Mouse (Mus musculus) lung, embryonic 15.5 days (tissue): ENCODE data around the gene Tinagl1. TPM values are rescaled to one million over a fixed set of nuclear protein-coding genes. Genes with fewer than 3 reads are reported as not detected.

ENCODE experiments used
- ATAC-seq: fragments of 200-750 bp; cut with Nextera tagmentation; 2 replicates; pipeline ENCODE4 v1.8.0; 2017; ENCODE audit warnings: moderate number of reproducible peaks, borderline replicate concordance; ENCODE audit not compliant: low FRiP score, low TSS enrichment; ENCODE audit errors: extremely low read depth
- H3K27ac ChIP-seq: fragments of 300-500 bp; sonication (generic); 2 replicates; pipeline ENCODE4 v1.5.1; 2015; ENCODE audit warnings: moderate library complexity, mild to moderate bottlenecking, inconsistent platforms
- H3K27me3 ChIP-seq: fragments of 300-500 bp; sonication (generic); 2 replicates; pipeline ENCODE4 v1.6.1; 2015; ENCODE audit warnings: inconsistent platforms
- H3K36me3 ChIP-seq: fragments of 300-500 bp; sonication (generic); 2 replicates; pipeline ENCODE4 v1.6.1; 2015; ENCODE audit warnings: inconsistent platforms
- H3K4me1 ChIP-seq: fragments of 300-500 bp; sonication (generic); 2 replicates; pipeline ENCODE4 v1.6.1; 2015; ENCODE audit warnings: inconsistent platforms
- H3K4me2 ChIP-seq: fragments of 300-500 bp; sonication (generic); 2 replicates; pipeline ENCODE4 v1.6.1; 2015; ENCODE audit warnings: inconsistent platforms, mild to moderate bottlenecking, moderate library complexity
- H3K4me3 ChIP-seq: fragments of 300-500 bp; sonication (generic); 2 replicates; pipeline ENCODE4 v1.5.1; 2015; ENCODE audit warnings: mild to moderate bottlenecking, inconsistent platforms
- H3K9ac ChIP-seq: fragments of 300-500 bp; sonication (generic); 2 replicates; pipeline ENCODE4 v1.6.1; 2015; ENCODE audit warnings: inconsistent platforms
- H3K9me3 ChIP-seq: fragments of 300-500 bp; sonication (generic); 2 replicates; pipeline ENCODE4 v1.6.1; 2016; ENCODE audit warnings: inconsistent platforms
- WGBS: fragments of 180-500 bp; shearing (Covaris S2); methylation state at CpG from one replicate; pipeline ENCODE4 v1.1.7; 2015; 5-methylcytosine and 5-hydroxymethylcytosine counted together
- polyA plus RNA-seq: library from polyadenylated mRNA; unstranded; fragments of >200 nt; fragmentation: Nextera tagmentation; extraction: Ambion mirVana; gene quantifications from 2 replicates; pipeline ENCODE4 v1.2.1, GENCODE M21; 2015

The Tinagl1 gene
- polyA plus RNA-seq, 1 experiment from 2014 or later, result 57.5 TPM

GRCm38 (mm10) chr4:130133399-130133798, 41.5 kb downstream of the Tinagl1 start:
- Histone ChIP-seq H3K4me2 (no peak overlapping the region), H3K4me3 (no peak overlapping the region), H3K27me3 (peaks cover 18% of the 10 kb centered on the region), H3K9me3 (no peaks in the 10 kb centered on the region), H3K36me3 (no peaks in the 10 kb centered on the region), H3K4me1 (peaks cover 15% of the 10 kb centered on the region), H3K27ac (no peak overlapping the region), H3K9ac (no peak overlapping the region)
- no peak for ATAC-seq
- 38% methylated on average over 6 of the region's 6 CpGs for WGBS

GRCm38 (mm10) chr4:130131448-130132105, 43.3 kb downstream of the Tinagl1 start:
- no peak for ATAC-seq
- Histone ChIP-seq H3K4me1 (0 out of 2 replicates have a peak, but pooled peaks cover 10% of the 10 kb centered on the region), H3K27ac (no peak overlapping the region), H3K4me3 (no peak overlapping the region), H3K36me3 (peaks cover 13% of the 10 kb centered on the region), H3K27me3 (peaks cover 3% of the 10 kb centered on the region; the same call in 1 of the 2 replicates), H3K9me3 (no peaks in the 10 kb centered on the region), H3K9ac (no peak overlapping the region), H3K4me2 (no peak overlapping the region)
- WGBS, result 87% methylated on average over 7 of the region's 7 CpGs

GRCm38 (mm10) chr4:130130641-130131350, 44.1 kb downstream of the Tinagl1 start:
- ATAC-seq, result peak; percentile 40; the same call in 1 of the 2 replicates
- Histone ChIP-seq H3K4me2 (no peak overlapping the region), H3K27me3 (no peaks in the 10 kb centered on the region), H3K36me3 (peaks cover 21% of the 10 kb centered on the region), H3K4me1 (0 out of 2 replicates have a peak, but pooled peaks cover 10% of the 10 kb centered on the region), H3K9me3 (no peaks in the 10 kb centered on the region), H3K27ac (peak overlapping the region; percentile 29; the same call in 1 of the 2 replicates), H3K4me3 (no peak overlapping the region), H3K9ac (no peak overlapping the region)
- 53% methylated on average over 13 of the region's 13 CpGs for WGBS

GRCm38 (mm10) chr4:130130082-130130481, 44.8 kb downstream of the Tinagl1 start:
- no peaks in the 10 kb centered on the region for H3K9me3 ChIP-seq
- H3K4me2 ChIP-seq, result no peak overlapping the region
- H3K4me1 ChIP-seq, result 0 out of 2 replicates have a peak, but pooled peaks cover 13% of the 10 kb centered on the region
- H3K4me3 ChIP-seq, result no peak overlapping the region
- no peak for ATAC-seq
- no peak overlapping the region for H3K27ac ChIP-seq
- H3K36me3 ChIP-seq, result peaks cover 26% of the 10 kb centered on the region
- 73% methylated on average over 10 of the region's 10 CpGs for WGBS
- H3K9ac ChIP-seq, result no peak overlapping the region
- no peaks in the 10 kb centered on the region for H3K27me3 ChIP-seq

- H3K27me3 ChIP-seq, result no peaks in the 10 kb centered on the region
- peaks cover 26% of the 10 kb centered on the region for H3K36me3 ChIP-seq
- 78% methylated on average over 5 of the region's 5 CpGs for WGBS
- no peak overlapping the region for H3K9ac ChIP-seq
- H3K27ac ChIP-seq, result no peak overlapping the region
- no peak for ATAC-seq
- H3K4me3 ChIP-seq, result no peak overlapping the region
- no peak overlapping the region for H3K4me2 ChIP-seq
- H3K4me1 ChIP-seq, result peaks cover 23% of the 10 kb centered on the region
- H3K9me3 ChIP-seq, result no peaks in the 10 kb centered on the region
Observed at GRCm38 (mm10) chr4:130128907-130129306, 46.0 kb downstream of the Tinagl1 start.

- Histone ChIP-seq H3K9ac (no peak overlapping the region), H3K36me3 (peaks cover 47% of the 10 kb centered on the region), H3K4me2 (no peak overlapping the region), H3K27me3 (no peaks in the 10 kb centered on the region), H3K27ac (no peak overlapping the region), H3K9me3 (no peaks in the 10 kb centered on the region), H3K4me1 (peaks cover 35% of the 10 kb centered on the region), H3K4me3 (no peak overlapping the region)
- ATAC-seq, result no peak
- WGBS, result 72% methylated on average over 5 of the region's 5 CpGs
Observed at GRCm38 (mm10) chr4:130125935-130126334, 49.0 kb downstream of the Tinagl1 start.

- no peaks in the 10 kb centered on the region for H3K27me3 ChIP-seq
- no peaks in the 10 kb centered on the region for H3K9me3 ChIP-seq
- no peak for ATAC-seq
- peaks cover 30% of the 10 kb centered on the region for H3K4me1 ChIP-seq
- no peak overlapping the region for H3K9ac ChIP-seq
- H3K4me3 ChIP-seq, result no peak overlapping the region
- 61% methylated on average over 6 of the region's 6 CpGs for whole genome bisulfite sequencing
- no peak overlapping the region for H3K4me2 ChIP-seq
- H3K27ac ChIP-seq, result peak overlapping the region; percentile 84
- H3K36me3 ChIP-seq, result peaks cover 49% of the 10 kb centered on the region
Observed at GRCm38 (mm10) chr4:130125164-130125563, 49.8 kb downstream of the Tinagl1 start.

GRCm38 (mm10) chr4:130124110-130124509, 50.8 kb downstream of the Tinagl1 start:
- peaks cover 26% of the 10 kb centered on the region for H3K4me1 ChIP-seq
- ATAC-seq, result 0 out of 2 replicates have a peak, but pooled peaks have one; percentile 63
- H3K9me3 ChIP-seq, result no peaks in the 10 kb centered on the region
- H3K27ac ChIP-seq, result peak overlapping the region; percentile 84
- peaks cover 49% of the 10 kb centered on the region for H3K36me3 ChIP-seq
- no peaks in the 10 kb centered on the region for H3K27me3 ChIP-seq
- no peak overlapping the region for H3K4me3 ChIP-seq
- no peak overlapping the region for H3K9ac ChIP-seq
- H3K4me2 ChIP-seq, result no peak overlapping the region
- WGBS, result 64% methylated on average over 4 of the region's 4 CpGs

- H3K9ac ChIP-seq, result no peak overlapping the region
- 69% methylated on average over 5 of the region's 5 CpGs for WGBS
- H3K36me3 ChIP-seq, result peaks cover 49% of the 10 kb centered on the region
- H3K4me3 ChIP-seq, result no peak overlapping the region
- no peaks in the 10 kb centered on the region for H3K9me3 ChIP-seq
- no peak overlapping the region for H3K4me2 ChIP-seq
- ATAC-seq, result no peak
- H3K27me3 ChIP-seq, result no peaks in the 10 kb centered on the region
- H3K4me1 ChIP-seq, result peaks cover 26% of the 10 kb centered on the region
- H3K27ac ChIP-seq, result peak overlapping the region; percentile 84; the same call in 1 of the 2 replicates
Observed at GRCm38 (mm10) chr4:130123020-130123419, 51.9 kb downstream of the Tinagl1 start.

- no peak overlapping the region for H3K4me3 ChIP-seq
- ATAC-seq, result no peak
- 71% methylated on average over 8 of the region's 8 CpGs for WGBS
- no peak overlapping the region for H3K27ac ChIP-seq
- H3K9me3 ChIP-seq, result no peaks in the 10 kb centered on the region
- H3K4me1 ChIP-seq, result peaks cover 26% of the 10 kb centered on the region
- peaks cover 36% of the 10 kb centered on the region for H3K36me3 ChIP-seq
- no peaks in the 10 kb centered on the region for H3K27me3 ChIP-seq
- H3K9ac ChIP-seq, result no peak overlapping the region
- H3K4me2 ChIP-seq, result no peak overlapping the region
Observed at GRCm38 (mm10) chr4:130121560-130121959, 53.4 kb downstream of the Tinagl1 start.

GRCm38 (mm10) chr4:130120752-130121151, 54.2 kb downstream of the Tinagl1 start:
- H3K9ac ChIP-seq, result no peak overlapping the region
- peaks cover 26% of the 10 kb centered on the region for H3K4me1 ChIP-seq
- H3K36me3 ChIP-seq, result peaks cover 28% of the 10 kb centered on the region
- H3K4me3 ChIP-seq, result no peak overlapping the region
- no peaks in the 10 kb centered on the region for H3K27me3 ChIP-seq
- no peak overlapping the region for H3K27ac ChIP-seq
- no peak for ATAC-seq
- no peak overlapping the region for H3K4me2 ChIP-seq
- 83% methylated on average over 4 of the region's 4 CpGs for WGBS
- H3K9me3 ChIP-seq, result no peaks in the 10 kb centered on the region
